Mouse (Mus musculus) heart, adult 2 months (tissue): Measurements from ENCODE around the gene Olfr301.

Experiments
- CTCF ChIP-seq: fragments of 200-600 bp; IDR thresholded peaks from 2 replicates; pipeline ENCODE4 v1.8.1; 2022; ENCODE audit warnings: antibody characterized with exemption, mild to moderate bottlenecking, moderate library complexity
- EP300 ChIP-seq: fragments of 200-500 bp; IDR thresholded peaks from 2 replicates; pipeline ENCODE4 v1.6.1; 2011; ENCODE audit warnings: low read depth, low read length, control low read depth; ENCODE audit not compliant: insufficient read depth
- POLR2A ChIP-seq: fragments of 200-500 bp; IDR thresholded peaks from 2 replicates; pipeline ENCODE4 v1.6.1; 2011; ENCODE audit warnings: mild to moderate bottlenecking, low read depth, low read length, control low read depth; ENCODE audit not compliant: insufficient read depth

GRCm38 (mm10) chr7:86459621-86460020, 56.0 kb downstream of the Olfr301 start, which contains the start of gene Olfr299:
- TF ChIP-seq CTCF (no peak), EP300 (no peak), POLR2A (no peak)
